Mouse (Mus musculus): ENCODE measurements around the gene Olfr520. TPM values are rescaled to one million over a fixed set of nuclear protein-coding genes. Genes with fewer than 3 reads are reported as not detected.
"Not testable (repeated sequence)": the region's sequence is repeated elsewhere in the genome, so short reads cannot be mapped to it uniquely, and the experiment has no call there.

The Olfr520 gene
- not detected for total RNA-seq (2021)

DNA sequence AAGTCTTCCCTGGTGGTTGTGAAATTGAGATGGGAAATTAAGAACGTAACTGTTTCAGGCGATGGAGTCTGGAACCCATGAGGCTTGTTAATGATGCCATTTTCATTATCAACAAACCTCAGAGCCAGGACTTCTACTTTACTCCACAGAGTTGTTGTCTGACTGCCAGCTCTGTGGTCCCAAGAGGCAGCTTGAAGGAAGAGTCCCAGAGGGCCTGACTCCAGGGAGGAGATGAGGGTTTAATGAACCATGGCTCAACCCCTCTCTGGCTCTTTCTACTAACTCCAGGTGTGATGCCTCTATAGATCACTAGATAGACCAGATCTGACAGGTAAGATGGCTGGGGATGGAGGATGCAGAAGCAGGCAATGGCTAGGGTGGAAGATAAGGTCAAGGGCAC, at the start of gene Olfr520:
Olfr520 (plus strand) TSS at position 301 of the 400 bp plus-strand sequence.
- intact Hi-C loops (cut with DNase I): no loop called here
- no peak for DNase-seq (ENCODE audit: low spot score)

GRCm38 (mm10) chr7:99680771-99681170, 49.3 kb upstream of the Olfr520 start:
- DNase-seq (ENCODE audit: low spot score): no peak
- intact Hi-C loops (cut with DNase I): no loop called here

DNA sequence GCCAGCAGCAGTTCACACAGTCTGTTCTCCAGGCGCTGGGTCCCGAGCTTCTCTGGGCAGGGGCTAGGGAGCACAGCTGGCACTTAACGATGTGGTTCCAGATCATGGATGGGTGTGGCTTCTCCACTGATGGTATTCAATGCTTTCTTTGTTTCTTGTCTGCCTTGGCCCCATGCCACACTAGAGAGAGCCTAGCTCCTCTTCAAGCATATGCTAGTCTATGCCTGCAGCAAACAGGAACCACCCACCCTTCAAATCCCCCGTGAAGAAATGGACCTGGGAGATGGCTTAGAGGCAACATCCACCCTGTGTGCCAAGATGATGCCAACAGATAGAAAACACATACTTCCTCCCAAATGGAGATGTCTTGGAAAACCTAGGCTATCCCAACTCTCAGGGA, 46.0 kb upstream of the Olfr520 start:
- intact Hi-C loops (cut with DNase I): no loop called here
- DNase-seq (ENCODE audit: low spot score): no peak

GRCm38 (mm10) chr7:99690819-99691218, 39.3 kb upstream of the Olfr520 start:
- intact Hi-C loops (cut with DNase I): no loop called here
- DNase-seq (ENCODE audit: low spot score): no peak

- intact Hi-C loops (cut with DNase I): no loop called here
- no peak for DNase-seq (ENCODE audit: low spot score)
Observed at GRCm38 (mm10) chr7:99692396-99692795, 37.7 kb upstream of the Olfr520 start.

- DNase-seq (ENCODE audit: low spot score): no peak
- intact Hi-C loops (cut with DNase I): no loop called here
Observed at GRCm38 (mm10) chr7:99693387-99693786, 36.7 kb upstream of the Olfr520 start.

DNA sequence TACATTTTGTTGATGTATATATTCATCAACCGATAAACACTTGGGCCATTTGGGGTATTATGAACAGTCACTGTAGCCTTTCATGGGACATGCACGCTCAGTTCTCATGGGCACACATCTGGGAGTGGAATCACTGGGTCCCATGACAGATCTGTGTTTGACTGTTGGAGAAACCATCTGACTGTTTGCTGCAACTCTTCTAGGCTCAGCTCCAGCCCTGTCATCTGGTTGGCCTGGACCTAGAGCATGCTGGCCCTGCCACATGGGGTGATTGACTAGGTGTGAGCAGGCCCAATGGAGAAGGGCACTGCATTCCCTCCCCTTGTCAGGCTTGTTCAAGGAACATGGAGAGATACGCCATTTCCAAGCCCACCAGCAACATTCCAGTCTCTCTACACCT, 36.1 kb upstream of the Olfr520 start:
- intact Hi-C loops (cut with DNase I): no loop called here
- no peak for DNase-seq (ENCODE audit: low spot score)

- intact Hi-C loops (cut with DNase I): not testable (repeated sequence)
- DNase-seq (ENCODE audit: low spot score): peak; percentile 33
Observed at GRCm38 (mm10) chr7:99694424-99694823, 35.6 kb upstream of the Olfr520 start.

- no peak for DNase-seq (ENCODE audit: low spot score)
- intact Hi-C loops (cut with DNase I): no loop called here
Observed at GRCm38 (mm10) chr7:99695471-99696057, 34.5 kb upstream of the Olfr520 start.

GRCm38 (mm10) chr7:99698576-99698975, 31.5 kb upstream of the Olfr520 start:
- no peak for DNase-seq (ENCODE audit: low spot score)
- intact Hi-C loops (cut with DNase I): no loop called here

GRCm38 (mm10) chr7:99699106-99699505, 31.0 kb upstream of the Olfr520 start:
- intact Hi-C loops (cut with DNase I): no loop called here
- DNase-seq (ENCODE audit: low spot score): no peak

- intact Hi-C loops (cut with DNase I): no loop called here
- no peak for DNase-seq (ENCODE audit: low spot score)
Observed at GRCm38 (mm10) chr7:99699709-99700151, 30.3 kb upstream of the Olfr520 start.

- no peak for DNase-seq (ENCODE audit: low spot score)
- intact Hi-C loops (cut with DNase I): no loop called here
Observed at GRCm38 (mm10) chr7:99700641-99701040, 29.4 kb upstream of the Olfr520 start.

DNA sequence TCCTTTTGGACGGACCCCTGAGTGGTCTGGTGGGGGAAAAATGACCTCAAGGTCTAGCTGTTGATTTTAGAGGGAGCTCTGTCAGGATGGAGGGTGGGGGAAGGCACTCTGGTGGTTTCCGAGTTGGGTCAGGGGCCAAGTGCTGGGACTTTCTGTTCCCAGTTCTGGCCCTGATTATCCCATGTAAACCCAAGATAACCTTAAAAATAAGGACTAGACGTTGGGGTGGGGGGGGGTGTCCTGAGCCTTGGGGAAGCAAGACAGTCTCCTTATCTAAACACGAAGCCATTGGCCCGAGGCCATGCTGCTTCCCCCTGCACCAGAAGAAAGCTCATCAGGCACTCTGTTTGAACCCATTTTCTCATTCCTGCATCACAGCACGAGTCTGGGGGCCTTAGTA, 27.9 kb upstream of the Olfr520 start:
- intact Hi-C loops (cut with DNase I): no loop called here
- DNase-seq (ENCODE audit: low spot score): no peak

DNA sequence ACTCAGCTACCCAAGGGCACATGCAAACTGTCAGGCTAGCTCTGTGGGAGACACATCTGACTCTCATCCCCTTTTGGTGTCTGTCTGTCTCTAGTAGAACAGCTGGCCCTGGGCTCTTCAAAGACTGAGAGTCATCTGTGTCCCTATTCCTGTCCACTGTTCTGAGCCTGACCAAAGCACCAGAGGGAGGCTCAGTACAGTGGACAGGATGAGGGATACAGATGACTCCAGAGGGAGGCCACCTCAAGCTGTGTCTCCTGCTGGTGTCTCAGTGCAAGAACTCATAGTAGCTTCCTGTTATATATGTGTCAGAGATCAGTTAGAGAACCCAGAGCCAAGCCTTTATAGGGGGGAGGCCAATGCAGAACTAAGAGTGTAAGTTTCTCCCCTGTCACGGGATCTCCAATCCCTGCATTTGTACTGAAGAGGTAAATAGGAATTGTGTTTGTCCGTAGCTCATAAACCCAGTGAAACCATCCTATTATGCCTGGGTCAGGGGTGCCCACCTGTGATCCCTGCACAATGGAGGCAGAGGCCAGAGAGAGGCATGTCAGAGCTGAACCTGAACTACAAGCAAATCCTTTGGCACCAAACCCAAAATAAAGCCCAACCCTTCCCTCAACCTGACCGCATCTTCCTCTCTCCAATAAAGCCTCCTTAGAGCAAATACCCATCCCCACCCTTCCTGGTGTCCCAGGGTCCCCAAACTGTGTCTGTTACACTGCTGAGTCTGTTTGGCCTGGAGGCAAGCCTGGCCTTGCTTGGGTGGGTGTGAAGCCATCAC, 25.1 kb upstream of the Olfr520 start:
- intact Hi-C loops (cut with DNase I): no loop called here
- no peak for DNase-seq (ENCODE audit: low spot score)

GRCm38 (mm10) chr7:99706341-99707037, 23.6 kb upstream of the Olfr520 start:
- intact Hi-C loops (cut with DNase I): no loop called here

DNA sequence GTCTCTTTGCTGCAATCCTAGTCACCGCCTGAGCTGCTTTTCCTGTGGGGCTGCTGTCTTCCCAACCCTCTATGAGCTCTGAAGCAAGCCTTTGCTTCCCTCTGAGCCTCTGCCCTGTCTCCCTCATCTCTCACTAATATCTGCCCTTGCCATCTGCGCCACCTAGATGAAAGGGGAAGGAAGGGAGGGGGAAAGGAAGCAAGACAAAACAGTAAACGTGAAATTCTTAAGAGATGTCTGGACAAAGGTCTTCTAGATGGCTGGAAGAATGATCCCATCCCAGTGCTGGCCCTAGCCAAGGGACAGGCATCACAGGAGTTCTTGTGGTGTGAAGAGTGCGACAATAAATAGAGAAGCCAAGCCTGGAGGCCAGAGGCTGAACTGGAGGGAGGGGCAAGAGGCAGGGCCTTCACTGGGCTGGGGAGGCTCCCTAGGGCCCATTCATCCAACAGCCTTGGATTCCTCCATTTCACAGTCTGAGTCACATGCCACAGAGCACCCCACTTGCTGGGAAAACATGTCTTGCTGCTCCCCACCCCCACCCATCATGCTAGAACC, 23.0 kb upstream of the Olfr520 start:
- DNase-seq (ENCODE audit: low spot score): peak; percentile 41

More at GRCm38 (mm10) chr7:99706341-99707037, 23.6 kb upstream of the Olfr520 start:
- DNase-seq (ENCODE audit: low spot score): peak; percentile 47

DNA sequence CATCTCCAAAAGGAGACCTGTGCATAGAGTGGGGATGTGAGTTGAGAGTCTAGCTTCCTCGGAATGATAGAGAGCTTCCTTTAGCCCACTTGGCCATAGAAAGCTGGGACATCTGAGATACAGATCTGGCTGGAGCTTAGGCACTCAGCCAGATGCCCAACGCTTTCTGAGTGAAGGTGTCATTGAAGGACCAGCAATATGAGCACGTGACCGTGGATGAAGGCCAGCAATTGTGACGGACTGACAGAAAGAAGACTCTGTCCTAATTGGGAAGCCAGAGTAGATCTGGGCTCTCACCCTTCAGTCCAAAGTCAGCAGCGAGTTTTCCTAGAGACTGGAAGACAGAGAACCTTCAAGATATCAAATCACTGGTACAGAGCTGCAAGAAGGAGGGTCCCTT, 22.4 kb upstream of the Olfr520 start:
- no peak for DNase-seq (ENCODE audit: low spot score)
- intact Hi-C loops (cut with DNase I): no loop called here

More for the DNA sequence above, 23.0 kb upstream of the Olfr520 start:
- intact Hi-C loops (cut with DNase I): no loop called here

GRCm38 (mm10) chr7:99708301-99708721, 21.8 kb upstream of the Olfr520 start:
- DNase-seq (ENCODE audit: low spot score): no peak
- intact Hi-C loops (cut with DNase I): no loop called here

- DNase-seq (ENCODE audit: low spot score): no peak
- intact Hi-C loops (cut with DNase I): no loop called here
Observed at GRCm38 (mm10) chr7:99708750-99709149, 21.3 kb upstream of the Olfr520 start.

Data from heart, postnatal 25 days (tissue).